Mouse (Mus musculus) T-helper 2 cell (primary cell): ENCODE measurements around the gene Rnf181.

Source experiments
- in situ Hi-C: fragments of 300-600 bp; cut with MboI, MseI; formaldehyde crosslinking; loops from one replicate; pipeline ENCODE4 v1.15.1; 2025; ENCODE audit warnings: high pct_unique_total_duplicates

The Rnf181 gene

DNA sequence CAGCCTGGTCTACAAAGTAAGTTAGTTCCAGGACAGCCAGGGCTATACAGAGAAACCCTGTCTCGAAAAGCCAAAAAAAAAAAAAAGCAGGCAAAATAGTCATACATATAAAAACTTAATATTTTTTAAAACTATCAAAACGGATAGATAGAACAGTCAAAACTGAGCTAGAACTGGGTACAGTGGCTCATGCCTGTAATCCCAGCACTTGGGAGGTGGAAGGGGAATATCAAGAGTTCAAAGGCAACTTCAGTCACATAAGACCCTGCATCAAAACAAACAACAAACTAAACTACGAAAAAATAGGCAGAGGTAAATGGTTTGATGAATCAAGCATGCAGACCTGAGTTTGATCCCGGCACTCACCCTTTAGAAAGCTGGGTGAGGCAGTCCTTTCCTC lies 36.6 kb downstream of the Rnf181 start:
- in situ Hi-C loops = loop anchor here (5.0 kb wide), 1 partner anchor 718 kb away; no protein-coding TSS in a partner anchor

DNA sequence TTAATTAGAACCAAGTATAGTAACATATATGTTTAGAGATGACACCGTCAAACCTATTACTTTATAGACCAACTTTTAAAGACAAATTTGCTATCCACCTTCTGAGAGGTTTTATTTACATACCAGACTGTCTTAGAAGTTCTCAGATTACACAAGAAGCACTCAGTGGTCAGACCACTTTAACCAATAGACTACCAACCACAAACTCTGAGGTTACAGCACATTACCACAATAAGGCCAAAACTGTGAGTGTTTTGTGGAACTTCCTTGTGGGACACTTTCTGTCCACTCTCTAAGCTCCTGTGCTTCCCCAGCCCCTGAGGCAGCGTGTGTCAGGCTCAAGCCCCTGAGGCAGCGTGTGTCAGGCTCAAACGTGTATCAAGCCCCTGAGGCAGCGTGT lies 37.7 kb downstream of the Rnf181 start:
- in situ Hi-C loops = loop anchor here (5.0 to 10.0 kb wide), 2 partner anchors 444 to 737 kb away; no protein-coding TSS in a partner anchor

DNA sequence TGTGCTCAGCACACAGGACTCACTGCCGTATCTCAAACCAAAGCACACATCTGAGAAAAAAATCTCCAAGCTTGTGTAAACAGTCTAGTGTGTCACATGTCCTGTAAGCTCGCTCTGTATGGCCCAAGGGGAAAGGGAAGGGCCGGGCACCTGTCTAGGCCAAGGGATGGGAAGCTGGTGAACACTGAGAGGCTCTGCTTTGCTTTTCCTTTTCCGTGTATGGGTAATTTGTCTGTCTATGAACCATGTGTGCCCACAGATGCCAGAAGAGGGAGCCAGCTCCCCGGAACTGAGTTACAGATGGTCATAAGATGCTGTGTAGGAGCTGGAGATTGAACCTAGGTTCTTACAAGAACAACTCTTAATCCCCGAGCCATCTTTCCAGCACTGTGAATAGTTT lies 40.5 kb downstream of the Rnf181 start:
- in situ Hi-C loops = loop anchor here (5.0 to 10.0 kb wide), 2 partner anchors 441 to 734 kb away; no protein-coding TSS in a partner anchor

DNA sequence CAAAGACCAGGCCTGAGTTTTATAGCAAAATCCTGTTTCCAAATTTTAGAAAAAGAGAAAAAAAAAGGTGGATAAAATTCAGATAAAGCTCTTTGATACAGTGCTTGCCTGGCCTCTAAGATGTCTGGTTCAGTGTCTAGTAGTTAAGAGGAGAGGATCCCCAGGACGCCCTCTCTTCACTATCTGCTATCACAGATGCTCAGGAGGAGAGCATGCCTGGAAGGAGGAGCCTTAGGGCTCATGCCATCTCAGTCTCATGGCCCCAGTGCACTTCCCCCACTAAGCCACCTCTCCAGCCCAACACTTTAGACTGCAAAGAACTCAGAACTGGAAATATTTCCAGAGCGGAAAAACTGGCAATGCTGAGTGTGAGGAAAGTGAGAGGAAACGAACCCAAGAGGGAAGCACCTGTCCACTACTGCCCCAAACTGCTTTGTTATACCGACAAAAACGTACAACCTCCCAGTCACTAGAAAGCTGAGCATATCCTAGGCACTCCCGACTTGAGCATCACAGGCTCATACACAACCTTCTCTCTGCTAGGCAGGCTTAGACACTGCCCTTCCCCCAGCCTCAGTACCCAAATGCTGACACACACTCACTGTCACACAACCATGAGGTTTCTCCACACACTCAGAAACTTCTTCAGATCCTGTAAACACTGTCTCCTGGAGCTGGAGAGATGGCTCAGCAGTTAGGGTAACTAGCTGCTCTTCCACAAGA lies 42.8 kb downstream of the Rnf181 start:
- in situ Hi-C loops = loop anchor here (5.0 to 10.0 kb wide), 2 partner anchors 37 to 439 kb away; no protein-coding TSS in a partner anchor

DNA sequence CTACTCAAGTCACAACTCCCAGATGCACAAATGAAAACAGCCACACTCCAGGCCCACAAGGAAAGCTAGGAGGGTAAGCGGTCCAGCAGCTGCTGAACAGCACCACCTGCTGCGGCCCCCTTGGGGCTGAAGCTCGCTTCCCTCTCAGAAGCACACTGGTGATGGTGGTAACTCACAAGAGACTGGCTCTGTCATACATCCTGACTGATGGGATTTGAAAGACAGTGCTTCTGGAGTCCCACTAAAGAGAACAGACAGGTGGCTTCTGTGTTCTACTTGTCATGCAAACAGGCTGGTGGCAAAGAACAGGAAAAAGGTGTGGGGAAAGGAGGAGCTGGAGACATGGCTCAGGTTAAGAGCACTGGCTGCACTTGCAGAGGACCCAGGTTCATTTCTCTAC lies 43.8 kb downstream of the Rnf181 start:
- in situ Hi-C loops = loop anchor here (5.0 to 10.0 kb wide), 2 partner anchors 36 to 438 kb away; no protein-coding TSS in a partner anchor

DNA sequence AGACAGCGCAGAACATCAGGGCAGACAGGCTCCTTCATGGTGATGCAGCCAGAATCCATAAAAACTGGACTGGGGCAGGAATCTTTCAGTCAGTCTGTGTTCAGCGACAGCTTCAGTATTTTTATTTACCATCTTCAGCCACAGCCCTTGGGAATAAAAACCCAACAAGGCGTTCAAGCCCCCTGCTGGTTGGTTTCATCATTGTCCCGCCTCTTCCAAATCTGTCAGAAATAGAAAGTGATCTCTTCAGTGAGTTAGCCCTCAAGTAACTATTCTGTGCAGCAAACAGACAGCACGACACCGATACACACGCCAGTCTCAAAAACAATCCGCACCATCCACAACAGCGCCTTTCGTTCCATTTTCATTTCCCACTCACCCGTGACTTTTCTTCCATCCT lies 47.7 kb downstream of the Rnf181 start:
- in situ Hi-C loops = no loop called here

DNA sequence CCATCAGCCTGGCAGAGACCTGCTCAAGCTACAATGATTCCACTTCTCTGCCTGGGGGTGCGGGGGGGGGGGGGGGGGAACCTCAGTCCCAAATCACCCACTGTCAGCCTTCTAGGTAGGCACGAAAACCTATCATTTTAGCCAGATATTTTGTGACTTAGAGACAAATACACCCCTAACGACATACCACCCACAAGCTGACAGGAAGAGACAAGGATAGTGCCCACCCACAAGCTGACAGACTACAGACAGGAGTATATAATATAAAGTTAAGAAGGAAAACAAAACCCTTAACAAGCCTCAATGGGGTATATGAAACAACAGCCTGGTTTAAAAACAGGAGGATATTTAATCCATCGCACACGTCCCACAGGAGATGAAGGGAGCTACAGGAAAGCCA lies 48.3 kb downstream of the Rnf181 start:
- in situ Hi-C loops = no loop called here

DNA sequence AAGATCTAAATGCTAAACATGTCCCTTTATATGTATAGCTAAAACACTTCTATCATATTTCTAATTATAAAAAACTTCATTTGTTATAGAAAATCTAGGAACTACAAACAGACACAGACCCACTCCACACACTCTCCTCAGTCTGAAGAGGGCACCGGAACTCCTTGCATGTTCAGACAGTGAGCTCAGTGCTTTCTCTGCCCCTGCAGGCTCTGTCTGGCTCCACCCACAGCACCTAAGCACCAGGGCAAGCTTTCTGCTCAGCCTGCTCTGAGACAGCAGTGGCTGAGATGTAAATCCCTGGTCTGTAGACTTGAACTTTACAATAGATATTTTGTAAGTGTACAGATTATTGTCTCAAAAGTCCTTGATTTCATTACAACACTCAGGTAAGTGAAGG lies 50.7 kb downstream of the Rnf181 start:
- in situ Hi-C loops = no loop called here

DNA sequence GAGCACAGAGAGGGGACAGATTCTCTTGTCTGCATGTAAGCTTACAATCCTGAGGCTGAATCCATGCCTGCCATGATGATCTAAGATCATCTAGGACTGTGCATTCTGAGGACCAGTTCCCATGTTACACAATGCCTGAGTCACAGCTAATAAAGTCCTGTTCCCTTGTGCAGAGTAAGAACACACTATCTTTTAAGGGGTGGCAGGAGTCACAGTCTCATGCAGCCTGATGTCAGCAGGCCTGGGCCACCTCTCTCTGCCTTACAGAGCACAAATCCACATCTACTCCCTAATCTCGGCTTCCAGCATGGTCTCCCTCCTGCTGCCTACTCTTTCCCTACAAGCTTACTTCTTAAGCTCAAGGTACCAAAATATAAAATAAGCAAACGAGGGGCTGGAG lies 51.4 kb downstream of the Rnf181 start:
- in situ Hi-C loops = no loop called here

DNA sequence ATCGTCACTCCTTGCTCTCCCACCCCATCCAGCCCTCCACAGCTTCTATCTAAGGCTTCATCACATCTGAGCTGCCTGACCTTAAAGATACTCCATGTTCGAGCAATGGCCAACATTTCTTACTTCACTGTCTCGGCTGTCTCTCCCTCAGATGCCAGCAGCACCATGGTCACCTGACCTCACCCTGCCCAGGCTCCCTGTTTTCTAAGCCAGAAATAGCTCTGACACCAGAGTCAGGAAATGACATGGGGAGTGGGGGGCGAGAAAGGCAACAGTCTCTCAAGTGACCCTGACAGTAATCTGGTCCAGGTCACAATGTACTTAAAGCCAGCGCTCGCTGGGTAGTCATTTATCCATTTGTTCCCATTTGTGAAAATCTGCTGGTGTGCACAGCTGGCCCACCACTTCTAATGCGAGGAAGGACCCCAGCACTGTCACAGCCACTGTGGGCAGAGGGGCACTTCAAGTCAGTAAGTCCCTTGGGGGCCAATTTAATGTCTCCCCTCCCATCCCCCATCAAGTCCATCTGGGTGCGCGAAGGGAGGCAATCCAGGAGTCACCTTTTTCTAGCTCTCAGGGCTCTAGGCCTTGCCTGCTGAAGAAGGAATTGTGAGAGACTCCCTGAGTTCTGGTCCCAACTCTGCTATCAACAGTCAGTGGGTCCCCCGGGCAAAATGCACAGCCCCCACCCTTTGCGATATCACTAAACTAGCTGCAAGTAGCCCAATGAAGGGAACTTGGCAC lies 53.5 kb downstream of the Rnf181 start:
- in situ Hi-C loops = no loop called here

DNA sequence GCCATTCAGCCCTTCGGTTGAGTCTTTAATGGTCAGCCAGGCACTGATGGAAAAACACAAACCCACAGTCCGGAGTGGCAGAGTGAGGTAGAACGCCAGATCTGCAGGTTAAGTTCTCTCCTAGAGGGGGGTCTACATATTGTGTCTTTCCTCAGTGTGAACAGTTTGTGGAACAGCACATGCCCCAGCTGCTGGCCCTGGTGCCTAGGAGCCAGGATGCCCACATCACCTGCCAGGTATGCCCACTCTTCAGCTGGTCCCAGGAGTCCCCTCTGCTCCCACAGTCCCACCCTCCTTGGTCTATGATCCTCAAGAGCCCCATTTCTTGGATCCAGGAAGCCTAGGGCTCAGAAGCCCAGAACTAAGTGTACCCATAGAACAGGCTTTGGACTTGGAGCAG lies 54.6 kb downstream of the Rnf181 start:
- in situ Hi-C loops = no loop called here
